Mouse (Mus musculus) heart, adult 11 months (tissue): Measurements from ENCODE around the gene Fam71e1.

Source experiments
- DNase-seq: peaks from one replicate; pipeline ENCODE4 v3.0.0; 2022

Fam71e1 gene

GRCm38 (mm10) chr7:44501563-44502115 lies 5.3 kb downstream of the Fam71e1 start:
- no peak for DNase-seq

- no peak for DNase-seq
Measured at GRCm38 (mm10) chr7:44507491-44507890, 11.1 kb downstream of the Fam71e1 start.

GRCm38 (mm10) chr7:44519240-44519913 lies 23.0 kb downstream of the Fam71e1 start:
- DNase-seq = no peak

GRCm38 (mm10) chr7:44520990-44521389 lies 24.6 kb downstream of the Fam71e1 start:
- DNase-seq = no peak

GRCm38 (mm10) chr7:44521710-44522109 lies 25.3 kb downstream of the Fam71e1 start:
- no peak for DNase-seq

- no peak for DNase-seq
Measured at GRCm38 (mm10) chr7:44523056-44523455, 26.7 kb downstream of the Fam71e1 start.

GRCm38 (mm10) chr7:44524502-44524901 lies 28.1 kb downstream of the Fam71e1 start, which contains the start of gene Mybpc2:
Gene Mybpc2 (minus strand): TSS chr7:44524656.
- peak; percentile 94 for DNase-seq

GRCm38 (mm10) chr7:44525126-44525832 lies 28.9 kb downstream of the Fam71e1 start:
- peak; percentile 99 for DNase-seq

GRCm38 (mm10) chr7:44526414-44527154 lies 30.2 kb downstream of the Fam71e1 start:
- no peak for DNase-seq

- peak; percentile 97 for DNase-seq
Measured at GRCm38 (mm10) chr7:44527483-44528398, 31.4 kb downstream of the Fam71e1 start.

GRCm38 (mm10) chr7:44529518-44529917 lies 33.1 kb downstream of the Fam71e1 start:
- DNase-seq = no peak

- no peak for DNase-seq
Measured at GRCm38 (mm10) chr7:44530507-44530906, 34.1 kb downstream of the Fam71e1 start.

GRCm38 (mm10) chr7:44531207-44531606 lies 34.8 kb downstream of the Fam71e1 start:
- DNase-seq = no peak

- no peak for DNase-seq
Measured at GRCm38 (mm10) chr7:44531946-44532732, 35.8 kb downstream of the Fam71e1 start, which contains the start of gene Spib. Gene Spib (minus strand): TSS chr7:44532071.

- peak; percentile 89 for DNase-seq
Measured at GRCm38 (mm10) chr7:44532918-44533745, 36.8 kb downstream of the Fam71e1 start.

- peak; percentile 88 for DNase-seq
Measured at GRCm38 (mm10) chr7:44533746-44534045, 37.3 kb downstream of the Fam71e1 start.

- peak; percentile 94 for DNase-seq
Measured at GRCm38 (mm10) chr7:44534242-44534641, 37.9 kb downstream of the Fam71e1 start.

- peak; percentile 80 for DNase-seq
Measured at GRCm38 (mm10) chr7:44534656-44535441, 38.5 kb downstream of the Fam71e1 start.
